Comparison of ENCODE assay signal across 8 mouse cellular contexts in genomic region chr8:34397583-34398411, GRCm38 (mm10).
DNase-seq lines count a peak whose midpoint lies in the region; ATAC-seq and TF ChIP-seq lines count a peak whose summit lies in the region.

No protein-coding gene starts in this region.

- DNase-seq in right cerebral cortex, adult 18-20 months: peak; percentile 54
- no peak for DNase-seq in right cerebral cortex, postnatal 4 days
- DNase-seq in forebrain, embryonic 11.5 days (ENCODE audit: low spot score): peak; percentile 73
- peak; percentile 29 for DNase-seq in limb, embryonic 14.5 days (ENCODE audit: low spot score)
- no peak for DNase-seq in cerebellum, adult 18-20 months
- DNase-seq in kidney, adult 2 months: no peak

- H3K4me2 ChIP-seq in forebrain, embryonic 11.5 days (ENCODE audit: low read depth, low read length, severe bottlenecking): peak overlapping the region; percentile 31
- peak overlapping the region; percentile 7; the same call in 1 of the 2 replicates for H3K4me2 ChIP-seq in limb, embryonic 14.5 days (replicated peaks; ENCODE audit: low read depth, low read length, severe bottlenecking)
- H3K4me2 ChIP-seq in neural tube, embryonic 15.5 days: peak overlapping the region; percentile 30

- H3K9ac ChIP-seq in forebrain, embryonic 11.5 days (ENCODE audit: low read length): 0 out of 2 replicates have a peak overlapping the region, but pooled peaks have one; percentile 18
- H3K9ac ChIP-seq in limb, embryonic 14.5 days (ENCODE audit: low read depth, low read length, severe bottlenecking): no peak overlapping the region
- H3K9ac ChIP-seq in neural tube, embryonic 15.5 days (replicated peaks): no peak overlapping the region

- H3K36me3 ChIP-seq in forebrain, embryonic 11.5 days (ENCODE audit: control insufficient read depth, insufficient read depth, low read length): no peaks in the 10 kb centered on the region
- no peaks in the 10 kb centered on the region for H3K36me3 ChIP-seq in limb, embryonic 14.5 days (ENCODE audit: control insufficient read depth, insufficient read depth, low read length)
- H3K36me3 ChIP-seq in neural tube, embryonic 15.5 days: no peaks in the 10 kb centered on the region
- no peaks in the 10 kb centered on the region for H3K36me3 ChIP-seq in kidney, adult 2 months (ENCODE audit: control insufficient read depth, insufficient read depth, low read length)

- H3K9me3 ChIP-seq in forebrain, embryonic 11.5 days (ENCODE audit: control insufficient read depth, low read length): no peaks in the 10 kb centered on the region
- no peaks in the 10 kb centered on the region for H3K9me3 ChIP-seq in limb, embryonic 14.5 days (ENCODE audit: control insufficient read depth, low read length)
- H3K9me3 ChIP-seq in neural tube, embryonic 15.5 days (replicated peaks): no peaks in the 10 kb centered on the region

- H3K4me3 ChIP-seq in forebrain, embryonic 11.5 days (ENCODE audit: low read depth, low read length): no peak overlapping the region
- H3K4me3 ChIP-seq in limb, embryonic 14.5 days (replicated peaks; ENCODE audit: low read length): no peak overlapping the region
- no peak overlapping the region for H3K4me3 ChIP-seq in neural tube, embryonic 15.5 days (replicated peaks)
- no peak overlapping the region for H3K4me3 ChIP-seq in kidney, adult 2 months (ENCODE audit: insufficient read depth, low read depth, low read length)

- no peak for TF ChIP-seq CTCF in kidney, adult 2 months (conservative IDR thresholded peaks at IDR 0.05; ENCODE audit: insufficient read depth, insufficient read length, low read depth, low read length)

- peak; percentile 78 for ATAC-seq in forebrain, embryonic 11.5 days (replicated peaks; ENCODE audit: low FRiP score)
- no peak for ATAC-seq in limb, embryonic 14.5 days (ENCODE audit: low FRiP score, low read depth)
- ATAC-seq in neural tube, embryonic 15.5 days (ENCODE audit: low FRiP score): peak; percentile 43
- ATAC-seq in cerebellum, adult (ENCODE audit: insufficient number of reproducible peaks, low FRiP score, low TSS enrichment): no peak

- WGBS in forebrain, embryonic 11.5 days: 34% methylated on average over 23 of the region's 23 CpGs
- 39% methylated on average over 23 of the region's 23 CpGs for WGBS in limb, embryonic 14.5 days
- WGBS in neural tube, embryonic 15.5 days: 27% methylated on average over 22 of the region's 23 CpGs
- 49% methylated on average over 23 of the region's 23 CpGs for WGBS in kidney, adult 2 months

- peaks cover 3% of the 10 kb centered on the region; the same call in 1 of the 2 replicates for H3K4me1 ChIP-seq in forebrain, embryonic 11.5 days (replicated peaks; ENCODE audit: control insufficient read depth, insufficient read depth, low read length)
- peaks cover 27% of the 10 kb centered on the region for H3K4me1 ChIP-seq in limb, embryonic 14.5 days (ENCODE audit: control insufficient read depth, insufficient read depth, low read length)
- H3K4me1 ChIP-seq in neural tube, embryonic 15.5 days: peaks cover 36% of the 10 kb centered on the region
- no peaks in the 10 kb centered on the region for H3K4me1 ChIP-seq in kidney, adult 2 months (ENCODE audit: control insufficient read depth, insufficient read depth, low read length)

- no peaks in the 10 kb centered on the region for H3K27me3 ChIP-seq in forebrain, embryonic 11.5 days (ENCODE audit: control insufficient read depth, insufficient read depth, low read length)
- H3K27me3 ChIP-seq in limb, embryonic 14.5 days (ENCODE audit: control insufficient read depth, insufficient read depth, low read length): no peaks in the 10 kb centered on the region
- H3K27me3 ChIP-seq in neural tube, embryonic 15.5 days (replicated peaks): no peaks in the 10 kb centered on the region
- H3K27me3 ChIP-seq in kidney, adult 2 months (replicated peaks; ENCODE audit: control insufficient read depth, insufficient read depth, low read length): no peaks in the 10 kb centered on the region

- TF ChIP-seq POLR2A in limb, embryonic 14.5 days (IDR thresholded peaks at IDR 0.05; ENCODE audit: borderline replicate concordance, extremely low read depth, insufficient read depth, insufficient read length): no peak
- no peak for TF ChIP-seq POLR2A in kidney, adult 2 months (IDR thresholded peaks at IDR 0.05; ENCODE audit: low read depth, low read length)

- peak overlapping the region; percentile 55; the same call in 1 of the 2 replicates for H3K27ac ChIP-seq in forebrain, embryonic 11.5 days (ENCODE audit: low read depth, low read length)
- no peak overlapping the region for H3K27ac ChIP-seq in limb, embryonic 14.5 days (replicated peaks; ENCODE audit: low read depth, low read length)
- peak overlapping the region; percentile 77 for H3K27ac ChIP-seq in neural tube, embryonic 15.5 days (replicated peaks)
- no peak overlapping the region for H3K27ac ChIP-seq in kidney, adult 2 months (ENCODE audit: insufficient read depth, low read depth, low read length)

Comparison
In these comparisons a context has a peak if more than half of its experiments do, and no peak if none do; other contexts are left out.
1. DNase-seq: peak in right cerebral cortex, adult 18-20 months (single experiment), forebrain, embryonic 11.5 days (single experiment) and limb, embryonic 14.5 days (single experiment); none in right cerebral cortex, postnatal 4 days (single experiment), cerebellum, adult 18-20 months (0 of 2) and kidney, adult 2 months (single experiment).
2. ATAC-seq: peak in forebrain, embryonic 11.5 days (single experiment) and neural tube, embryonic 15.5 days (single experiment); none in limb, embryonic 14.5 days (single experiment) and cerebellum, adult (single experiment).
3. H3K27ac ChIP-seq: peak in forebrain, embryonic 11.5 days (single experiment) and neural tube, embryonic 15.5 days (single experiment); none in limb, embryonic 14.5 days (single experiment) and kidney, adult 2 months (single experiment).
4. Peak in every context shown above with its lines, with median percentiles within 50 percentile points of each other: H3K4me2 ChIP-seq.